Mouse (Mus musculus): ENCODE data around the gene Osgep.
"Not testable (repeated sequence)": the region's sequence is repeated elsewhere in the genome, so short reads cannot be mapped to it uniquely, and the experiment has no call there.

Osgep gene

GRCm38 (mm10) chr14:50875591-50876230 lies 49.0 kb downstream of the Osgep start:
- DNase-seq: no peak

- DNase-seq: no peak
Observed at GRCm38 (mm10) chr14:50875175-50875574, 49.5 kb downstream of the Osgep start.

- no peak for DNase-seq
Observed at GRCm38 (mm10) chr14:50871284-50871683, 53.4 kb downstream of the Osgep start.

- no peak for DNase-seq
Observed at GRCm38 (mm10) chr14:50870805-50871143, 53.9 kb downstream of the Osgep start.

GRCm38 (mm10) chr14:50869889-50870804 lies 54.5 kb downstream of the Osgep start, which contains the start of gene Tep1:
TSS of gene Tep1 (minus strand) at chr14:50870560.
- peak; percentile 85 for DNase-seq

GRCm38 (mm10) chr14:50868656-50869055 lies 56.0 kb downstream of the Osgep start:
- no peak for DNase-seq

GRCm38 (mm10) chr14:50868211-50868610 lies 56.5 kb downstream of the Osgep start:
- DNase-seq: no peak

- DNase-seq: no peak
Observed at GRCm38 (mm10) chr14:50866966-50867365, 57.7 kb downstream of the Osgep start.

GRCm38 (mm10) chr14:50865005-50865404 lies 59.7 kb downstream of the Osgep start:
- DNase-seq: not testable (repeated sequence)

- DNase-seq: no peak
Observed at GRCm38 (mm10) chr14:50862641-50863040, 62.1 kb downstream of the Osgep start.
